Mouse (Mus musculus) c-Kit-negative CD71-positive TER-119-positive erythroid progenitor cells, embryonic 14.5 days (primary cell): ENCODE measurements around the gene Plekhj1.
"Not testable (repeated sequence)": the region's sequence is repeated elsewhere in the genome, so short reads cannot be mapped to it uniquely, and the experiment has no call there.

Experiments
- DNase-seq: peaks from one replicate; pipeline ENCODE4 v3.0.0-alpha.2; 2013; ENCODE audit warnings: low read depth, low spot score

The Plekhj1 gene

GRCm38 (mm10) chr10:80798150-80799006, at the start of gene Plekhj1, which contains the start of gene Sf3a2:
Plekhj1 (minus strand) TSS chr10:80798626.
Sf3a2 (plus strand) TSS chr10:80798198.
- peak; percentile 95 for DNase-seq

- no peak for DNase-seq
These were observed 47.3 kb upstream of the Plekhj1 start for GRCm38 (mm10) chr10:80845732-80846131.

DNA sequence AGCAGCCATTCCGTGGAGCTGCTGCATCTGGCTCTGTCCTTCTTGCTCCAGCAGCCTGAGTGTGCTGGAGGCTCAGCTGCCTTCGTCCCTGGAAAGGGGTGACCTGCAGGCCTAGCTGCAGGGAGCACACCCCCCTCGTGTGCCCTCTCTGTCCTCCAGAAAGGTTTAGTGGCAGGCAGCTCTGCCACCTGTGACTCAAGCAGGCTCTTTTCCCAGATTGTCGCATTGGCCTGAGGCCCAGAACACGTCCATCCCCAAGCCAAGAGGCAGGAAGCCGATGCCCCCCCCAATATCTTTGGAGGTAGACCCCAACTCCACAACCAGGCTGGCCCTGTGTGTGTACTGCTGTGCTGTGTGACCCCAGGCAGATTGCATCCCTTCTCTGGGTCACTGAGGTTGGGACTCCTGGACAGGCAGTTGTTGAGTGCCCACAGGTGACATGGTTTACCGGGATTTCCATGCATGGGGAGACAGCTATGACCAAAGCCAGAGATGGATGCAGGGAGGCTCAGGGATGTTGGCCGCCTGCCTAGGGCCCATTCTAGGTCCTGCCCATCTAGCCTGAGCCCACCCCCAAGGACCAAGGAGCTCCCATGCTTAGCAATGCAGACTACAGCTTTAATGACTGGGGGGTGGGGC, 46.7 kb upstream of the Plekhj1 start:
- no peak for DNase-seq

GRCm38 (mm10) chr10:80843931-80844547, 45.6 kb upstream of the Plekhj1 start, which contains the start of gene Lingo3:
Lingo3 (minus strand) TSS chr10:80844039.
- DNase-seq, result no peak

DNA sequence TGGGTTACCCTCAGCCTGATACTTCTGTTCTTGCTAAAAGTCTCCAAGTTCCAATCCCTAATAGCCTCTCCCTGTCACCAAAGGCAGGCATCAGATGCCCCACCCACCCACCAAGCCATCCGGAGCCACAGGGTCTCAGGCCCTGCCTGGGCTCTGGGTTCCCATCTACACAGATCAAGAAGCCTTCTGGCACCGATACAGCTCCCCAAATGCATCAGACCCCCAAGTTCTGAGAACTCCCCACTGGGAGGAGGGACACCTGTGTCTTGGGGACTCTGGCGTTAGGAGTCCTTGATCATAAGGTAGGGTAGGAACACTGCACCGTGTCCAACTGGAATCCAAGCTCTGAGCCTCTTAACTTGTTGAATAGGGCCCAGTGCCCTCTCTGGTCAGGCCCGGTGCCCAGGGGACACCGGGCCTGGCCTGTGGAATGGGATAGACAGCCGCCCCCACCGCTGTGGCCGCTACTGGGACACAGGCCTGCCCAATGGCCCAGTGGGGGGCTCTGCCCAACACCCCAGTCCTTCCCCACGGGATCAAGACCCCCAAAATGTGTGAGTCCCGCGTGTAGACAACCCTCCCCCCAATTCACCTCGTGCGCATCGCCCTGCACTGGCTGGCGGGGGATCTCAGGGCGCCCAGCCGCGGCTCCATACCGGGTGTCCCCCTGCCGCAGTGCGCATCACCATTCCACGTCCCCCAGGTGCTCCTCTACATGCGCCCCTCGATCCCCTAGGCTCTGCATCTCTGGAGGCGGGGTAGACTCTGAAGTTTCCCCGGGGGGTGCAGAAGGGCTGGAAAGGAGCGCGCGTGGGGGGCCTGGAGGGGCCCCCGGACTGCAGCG, 44.9 kb upstream of the Plekhj1 start:
- no peak for DNase-seq

GRCm38 (mm10) chr10:80842334-80842733, 43.9 kb upstream of the Plekhj1 start:
- no peak for DNase-seq

- no peak for DNase-seq
These were observed 43.3 kb upstream of the Plekhj1 start for GRCm38 (mm10) chr10:80841685-80842084.

GRCm38 (mm10) chr10:80839848-80840247, 41.4 kb upstream of the Plekhj1 start:
- no peak for DNase-seq

DNA sequence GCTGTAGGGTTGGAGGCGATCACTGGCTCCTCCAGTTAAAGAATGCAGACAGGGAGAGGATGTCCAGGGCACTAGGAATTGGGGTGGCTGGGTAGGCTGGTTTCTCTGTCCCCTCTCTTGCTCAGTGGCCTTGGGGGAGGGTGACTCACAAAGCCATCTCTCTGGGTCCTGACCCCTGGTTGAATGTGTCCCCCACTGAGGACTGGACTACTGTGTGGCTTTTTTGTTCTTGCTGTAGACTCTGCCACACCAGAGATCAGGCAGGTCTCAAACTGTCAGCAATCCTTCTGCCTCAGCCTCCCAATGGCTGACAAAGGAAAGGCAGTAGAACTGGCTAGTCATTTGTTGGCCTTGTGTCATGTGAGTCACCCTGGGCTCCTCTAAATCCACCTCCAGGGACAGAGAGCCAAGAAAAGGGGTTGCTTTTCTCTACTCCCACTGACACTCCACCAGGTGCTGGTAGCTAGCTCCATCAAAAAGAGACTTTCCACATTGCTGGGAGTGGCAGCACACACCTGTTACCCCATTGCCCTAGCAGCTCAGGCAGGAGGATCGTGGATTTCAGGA, 40.0 kb upstream of the Plekhj1 start:
- DNase-seq, result no peak

DNA sequence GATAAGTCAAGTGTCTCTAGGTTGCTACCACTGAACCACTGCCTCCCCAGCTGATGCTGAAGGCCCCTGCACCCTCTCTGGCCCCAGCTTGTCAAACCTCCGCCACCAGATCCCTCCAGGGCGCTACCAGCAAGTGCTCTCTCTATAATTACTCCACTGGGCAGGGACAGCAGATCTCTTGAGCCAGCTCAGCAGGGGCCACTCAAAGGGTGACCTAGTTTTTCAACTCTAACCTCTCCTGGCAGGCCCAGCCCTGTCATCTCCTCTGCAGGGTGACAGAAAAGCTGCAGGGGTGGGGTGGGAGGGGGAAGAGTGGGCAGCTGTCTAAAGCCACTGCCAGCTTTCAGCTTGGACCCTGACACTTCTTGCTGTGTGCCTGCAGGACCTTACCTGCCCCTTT, 39.4 kb upstream of the Plekhj1 start:
- DNase-seq, result no peak

DNA sequence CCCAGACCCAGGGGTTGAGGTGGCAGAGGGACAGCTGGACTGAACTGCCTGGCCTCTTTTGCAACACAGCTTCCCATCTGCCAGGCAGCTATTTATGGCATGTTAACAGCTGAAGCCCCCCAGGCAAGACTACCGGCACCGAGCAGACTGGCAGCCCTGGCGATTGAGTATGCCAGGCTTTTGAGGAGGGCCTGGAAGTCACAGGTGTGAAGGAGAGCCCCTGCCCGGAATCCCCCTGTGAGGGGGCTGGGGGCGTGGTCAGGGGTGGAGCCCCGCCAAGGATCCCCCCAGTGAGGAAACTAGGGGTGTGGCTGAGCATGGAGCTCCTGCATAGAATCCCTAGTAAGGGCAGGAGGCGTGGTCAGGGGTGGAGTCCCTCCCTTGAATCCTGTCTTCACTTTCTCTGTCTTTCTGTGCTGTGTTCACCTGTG, 38.5 kb upstream of the Plekhj1 start:
- DNase-seq, result no peak

GRCm38 (mm10) chr10:80835617-80836016, 37.2 kb upstream of the Plekhj1 start:
- DNase-seq, result no peak

GRCm38 (mm10) chr10:80832818-80833217, 34.4 kb upstream of the Plekhj1 start:
- DNase-seq, result no peak

DNA sequence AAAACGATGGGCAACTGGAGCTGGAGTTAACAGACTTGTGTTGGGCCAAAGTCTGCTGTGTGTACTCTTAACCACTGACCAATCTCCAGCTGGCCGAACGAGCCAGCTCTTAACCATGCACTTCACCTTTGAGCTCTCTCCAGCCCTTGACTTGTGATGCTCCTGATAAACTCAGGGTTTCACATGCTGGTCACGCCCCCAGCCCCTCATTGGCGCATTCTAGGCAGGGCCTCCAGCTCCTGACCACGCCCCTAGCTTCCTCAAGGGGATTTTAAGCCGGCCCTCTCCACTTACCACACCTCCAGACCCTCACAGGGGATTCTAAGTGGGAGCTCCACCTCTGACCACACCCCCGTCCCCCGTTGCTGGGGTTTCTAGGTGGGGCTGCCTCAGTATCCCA, 32.7 kb upstream of the Plekhj1 start:
- DNase-seq, result peak; percentile 58

- no peak for DNase-seq
These were observed 31.2 kb upstream of the Plekhj1 start for GRCm38 (mm10) chr10:80829359-80830278.

DNA sequence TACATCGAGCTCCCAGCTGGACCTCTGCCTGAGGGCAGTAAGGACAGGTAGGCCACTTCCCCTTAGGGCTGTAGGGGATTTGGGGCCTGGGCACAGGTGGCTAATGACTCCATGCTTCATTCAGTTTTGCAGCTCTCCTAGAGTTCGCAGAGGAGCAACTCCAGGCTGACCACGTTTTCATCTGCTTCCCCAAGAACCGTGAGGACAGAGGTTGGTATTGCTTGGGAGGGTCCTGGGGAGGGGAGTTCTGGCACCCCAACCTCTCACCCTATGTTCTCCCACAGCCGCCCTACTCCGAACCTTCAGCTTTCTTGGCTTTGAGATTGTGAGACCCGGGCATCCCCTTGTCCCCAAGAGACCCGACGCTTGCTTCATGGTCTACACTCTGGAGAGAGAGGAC, 30.2 kb upstream of the Plekhj1 start:
- not testable (repeated sequence) for DNase-seq

GRCm38 (mm10) chr10:80827870-80828420, 29.5 kb upstream of the Plekhj1 start:
- DNase-seq, result no peak

DNA sequence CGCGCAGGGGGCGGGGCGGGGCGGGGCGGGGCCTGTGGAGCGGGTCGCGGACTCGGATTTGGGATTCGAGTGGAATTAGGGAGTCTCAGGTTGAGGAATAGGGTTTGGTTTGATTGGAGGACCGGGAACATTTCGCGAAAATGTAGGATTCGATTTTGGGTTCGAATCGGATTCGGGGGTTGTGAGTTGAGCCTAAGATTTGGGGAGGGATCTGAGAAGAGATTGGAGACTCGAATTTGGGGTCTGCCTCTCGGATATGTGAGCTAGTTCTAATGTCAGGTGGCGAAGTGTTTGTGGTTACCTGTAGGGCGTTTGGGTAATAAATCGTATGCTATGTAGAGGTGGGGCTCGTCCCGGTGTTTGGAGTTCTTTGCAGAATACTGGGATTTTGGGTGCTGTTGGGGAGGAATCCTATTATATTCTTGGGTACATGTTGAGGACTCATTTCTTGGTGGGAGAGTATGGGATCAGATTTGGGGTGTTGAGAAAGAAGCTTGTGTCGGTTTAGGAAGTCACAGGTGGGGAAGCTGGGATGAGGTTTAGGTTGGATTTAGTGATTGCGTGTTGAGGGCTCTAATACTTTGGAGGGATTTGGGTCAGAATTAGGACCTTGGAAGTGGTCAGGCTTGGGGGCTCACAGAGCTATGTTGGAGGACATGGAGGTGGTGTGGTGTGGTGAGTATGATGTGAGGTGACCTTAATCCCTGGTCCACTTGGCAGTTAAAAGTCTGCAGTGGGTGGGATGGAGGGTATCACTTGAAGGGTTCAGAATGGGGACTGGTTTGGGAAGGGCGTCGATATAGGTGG, 28.8 kb upstream of the Plekhj1 start:
- DNase-seq, result no peak
